Mouse (Mus musculus): ENCODE results near the gene Emc6. TPM values are rescaled to one million over a fixed set of nuclear protein-coding genes. Genes with fewer than 3 reads are reported as not detected.

The Emc6 gene
- 77.6 and 91.0 TPM in 2 replicates for polyA plus RNA-seq (2012; rRNA removed)

GRCm38 (mm10) chr11:73176608-73177508, at the start of gene Emc6, which contains the start of gene Tax1bp3:
Gene Emc6, minus strand, starts transcription at chr11:73177037.
Gene Tax1bp3, plus strand, starts transcription at chr11:73177083.
- Histone ChIP-seq H3K27me3 (replicated peaks; ENCODE audit: control insufficient read depth, insufficient read depth, low read length) (no peaks in the 10 kb centered on the region), H3K4me3 (ENCODE audit: insufficient read depth, low read depth, low read length) (peak within 1 kb of the TSS; percentile 100), H3K36me3 (ENCODE audit: control insufficient read depth, insufficient read depth, low read length) (no peaks in the 10 kb centered on the region), H3K4me1 (ENCODE audit: control insufficient read depth, insufficient read depth, low read length) (peaks cover 23% of the 10 kb centered on the region), H3K27ac (ENCODE audit: insufficient read depth, low read depth, low read length) (peak within 1 kb of the TSS; percentile 99)
- DNase-seq: peak; percentile 98
- TF ChIP-seq POLR2A (IDR thresholded peaks at IDR 0.05; ENCODE audit: low read depth, low read length): peak; percentile 71
- TF ChIP-seq CTCF (conservative IDR thresholded peaks at IDR 0.05; ENCODE audit: insufficient read depth, insufficient read length, low read depth, low read length): no peak
- WGBS: under 1% methylated on average over 81 of the region's 81 CpGs

GRCm38 (mm10) chr11:73225856-73226255, 49.0 kb upstream of the Emc6 start:
- no peaks in the 10 kb centered on the region for H3K4me1 ChIP-seq (ENCODE audit: control insufficient read depth, insufficient read depth, low read length)
- H3K36me3 ChIP-seq (ENCODE audit: control insufficient read depth, insufficient read depth, low read length): no peaks in the 10 kb centered on the region
- TF ChIP-seq POLR2A (IDR thresholded peaks at IDR 0.05; ENCODE audit: low read depth, low read length) (no peak), CTCF (conservative IDR thresholded peaks at IDR 0.05; ENCODE audit: insufficient read depth, insufficient read length, low read depth, low read length) (no peak)
- no peaks in the 10 kb centered on the region for H3K27me3 ChIP-seq (replicated peaks; ENCODE audit: control insufficient read depth, insufficient read depth, low read length)
- WGBS: 88% methylated on average over 6 of the region's 6 CpGs
- H3K27ac ChIP-seq (ENCODE audit: insufficient read depth, low read depth, low read length): no peak overlapping the region
- no peak overlapping the region for H3K4me3 ChIP-seq (ENCODE audit: insufficient read depth, low read depth, low read length)
- no peak for DNase-seq

GRCm38 (mm10) chr11:73223966-73224365, 47.1 kb upstream of the Emc6 start:
- Histone ChIP-seq H3K27ac (ENCODE audit: insufficient read depth, low read depth, low read length) (no peak overlapping the region), H3K36me3 (ENCODE audit: control insufficient read depth, insufficient read depth, low read length) (no peaks in the 10 kb centered on the region)
- DNase-seq: peak; percentile 67

GRCm38 (mm10) chr11:73222846-73223245, 46.0 kb upstream of the Emc6 start:
- DNase-seq: no peak
- WGBS: 24% methylated on average over 5 of the region's 5 CpGs
- no peak overlapping the region for H3K4me3 ChIP-seq (ENCODE audit: insufficient read depth, low read depth, low read length)
- H3K36me3 ChIP-seq (ENCODE audit: control insufficient read depth, insufficient read depth, low read length): no peaks in the 10 kb centered on the region
- H3K27ac ChIP-seq (ENCODE audit: insufficient read depth, low read depth, low read length): no peak overlapping the region
- no peak for TF ChIP-seq CTCF (conservative IDR thresholded peaks at IDR 0.05; ENCODE audit: insufficient read depth, insufficient read length, low read depth, low read length)
- no peak for TF ChIP-seq POLR2A (IDR thresholded peaks at IDR 0.05; ENCODE audit: low read depth, low read length)
- no peaks in the 10 kb centered on the region for H3K4me1 ChIP-seq (ENCODE audit: control insufficient read depth, insufficient read depth, low read length)
- no peaks in the 10 kb centered on the region for H3K27me3 ChIP-seq (replicated peaks; ENCODE audit: control insufficient read depth, insufficient read depth, low read length)

More at GRCm38 (mm10) chr11:73223966-73224365, 47.1 kb upstream of the Emc6 start:
- H3K27me3 ChIP-seq (replicated peaks; ENCODE audit: control insufficient read depth, insufficient read depth, low read length): no peaks in the 10 kb centered on the region
- no peak for TF ChIP-seq POLR2A (IDR thresholded peaks at IDR 0.05; ENCODE audit: low read depth, low read length)
- TF ChIP-seq CTCF (conservative IDR thresholded peaks at IDR 0.05; ENCODE audit: insufficient read depth, insufficient read length, low read depth, low read length): peak; percentile 67
- H3K4me3 ChIP-seq (ENCODE audit: insufficient read depth, low read depth, low read length): no peak overlapping the region
- no peaks in the 10 kb centered on the region for H3K4me1 ChIP-seq (ENCODE audit: control insufficient read depth, insufficient read depth, low read length)
- WGBS: 52% methylated on average over 2 of the region's 2 CpGs

- H3K4me3 ChIP-seq (ENCODE audit: insufficient read depth, low read depth, low read length): no peak overlapping the region
- no peak overlapping the region for H3K27ac ChIP-seq (ENCODE audit: insufficient read depth, low read depth, low read length)
- WGBS: 82% methylated on average over 1 of the region's 1 CpGs
- no peaks in the 10 kb centered on the region for H3K27me3 ChIP-seq (replicated peaks; ENCODE audit: control insufficient read depth, insufficient read depth, low read length)
- no peaks in the 10 kb centered on the region for H3K4me1 ChIP-seq (ENCODE audit: control insufficient read depth, insufficient read depth, low read length)
- DNase-seq: no peak
- no peaks in the 10 kb centered on the region for H3K36me3 ChIP-seq (ENCODE audit: control insufficient read depth, insufficient read depth, low read length)
- TF ChIP-seq CTCF (conservative IDR thresholded peaks at IDR 0.05; ENCODE audit: insufficient read depth, insufficient read length, low read depth, low read length): no peak
- no peak for TF ChIP-seq POLR2A (IDR thresholded peaks at IDR 0.05; ENCODE audit: low read depth, low read length)
Measured at GRCm38 (mm10) chr11:73220651-73221050, 43.8 kb upstream of the Emc6 start.

GRCm38 (mm10) chr11:73219671-73220070, 42.8 kb upstream of the Emc6 start:
- TF ChIP-seq POLR2A (IDR thresholded peaks at IDR 0.05; ENCODE audit: low read depth, low read length) (no peak), CTCF (conservative IDR thresholded peaks at IDR 0.05; ENCODE audit: insufficient read depth, insufficient read length, low read depth, low read length) (peak; percentile 15; the same call in 1 of the 2 replicates)
- Histone ChIP-seq H3K27me3 (replicated peaks; ENCODE audit: control insufficient read depth, insufficient read depth, low read length) (no peaks in the 10 kb centered on the region), H3K36me3 (ENCODE audit: control insufficient read depth, insufficient read depth, low read length) (no peaks in the 10 kb centered on the region), H3K4me1 (ENCODE audit: control insufficient read depth, insufficient read depth, low read length) (no peaks in the 10 kb centered on the region), H3K4me3 (ENCODE audit: insufficient read depth, low read depth, low read length) (no peak overlapping the region), H3K27ac (ENCODE audit: insufficient read depth, low read depth, low read length) (no peak overlapping the region)
- WGBS: 72% methylated on average over 2 of the region's 2 CpGs
- no peak for DNase-seq

- DNase-seq: no peak
- H3K36me3 ChIP-seq (ENCODE audit: control insufficient read depth, insufficient read depth, low read length): no peaks in the 10 kb centered on the region
- H3K4me1 ChIP-seq (ENCODE audit: control insufficient read depth, insufficient read depth, low read length): no peaks in the 10 kb centered on the region
- no peak overlapping the region for H3K27ac ChIP-seq (ENCODE audit: insufficient read depth, low read depth, low read length)
- TF ChIP-seq CTCF (conservative IDR thresholded peaks at IDR 0.05; ENCODE audit: insufficient read depth, insufficient read length, low read depth, low read length) (no peak), POLR2A (IDR thresholded peaks at IDR 0.05; ENCODE audit: low read depth, low read length) (no peak)
- H3K4me3 ChIP-seq (ENCODE audit: insufficient read depth, low read depth, low read length): no peak overlapping the region
- 77% methylated on average over 3 of the region's 3 CpGs for WGBS
- no peaks in the 10 kb centered on the region for H3K27me3 ChIP-seq (replicated peaks; ENCODE audit: control insufficient read depth, insufficient read depth, low read length)
Measured at GRCm38 (mm10) chr11:73213956-73214355, 37.1 kb upstream of the Emc6 start.

Measured in kidney, adult 2 months (tissue).